Mouse (Mus musculus): Measurements from ENCODE around the gene Ing1.

The Ing1 gene

GRCm38 (mm10) chr8:11585513-11586373, 30.4 kb downstream of the Ing1 start:
- in situ Hi-C loops (cut with MboI, MseI), result no loop called here

- in situ Hi-C loops (cut with MboI, MseI), result no loop called here
Measured at GRCm38 (mm10) chr8:11586374-11586745, 31.0 kb downstream of the Ing1 start.

GRCm38 (mm10) chr8:11591837-11592236, 36.5 kb downstream of the Ing1 start:
- in situ Hi-C loops (cut with MboI, MseI), result no loop called here

GRCm38 (mm10) chr8:11592296-11592695, 36.9 kb downstream of the Ing1 start:
- in situ Hi-C loops (cut with MboI, MseI), result no loop called here

GRCm38 (mm10) chr8:11593222-11593884, 38.0 kb downstream of the Ing1 start:
- in situ Hi-C loops (cut with MboI, MseI), result no loop called here

GRCm38 (mm10) chr8:11600301-11600951, 45.1 kb downstream of the Ing1 start:
- in situ Hi-C loops (cut with MboI, MseI), result no loop called here

- in situ Hi-C loops (cut with MboI, MseI), result no loop called here
Measured at GRCm38 (mm10) chr8:11602006-11602680, 46.8 kb downstream of the Ing1 start.

- in situ Hi-C loops (cut with MboI, MseI), result no loop called here
Measured at GRCm38 (mm10) chr8:11608848-11609247, 53.5 kb downstream of the Ing1 start.
